Mouse (Mus musculus): Measurements from ENCODE around the gene Dnal1. TPM values are rescaled to one million over a fixed set of nuclear protein-coding genes. Genes with fewer than 3 reads are reported as not detected.
A peak's percentile ranks its signal among the peaks of the same experiment; 100 is the strongest.

Dnal1 gene
- polyA plus RNA-seq, 1 experiment = 20.2 TPM

DNA sequence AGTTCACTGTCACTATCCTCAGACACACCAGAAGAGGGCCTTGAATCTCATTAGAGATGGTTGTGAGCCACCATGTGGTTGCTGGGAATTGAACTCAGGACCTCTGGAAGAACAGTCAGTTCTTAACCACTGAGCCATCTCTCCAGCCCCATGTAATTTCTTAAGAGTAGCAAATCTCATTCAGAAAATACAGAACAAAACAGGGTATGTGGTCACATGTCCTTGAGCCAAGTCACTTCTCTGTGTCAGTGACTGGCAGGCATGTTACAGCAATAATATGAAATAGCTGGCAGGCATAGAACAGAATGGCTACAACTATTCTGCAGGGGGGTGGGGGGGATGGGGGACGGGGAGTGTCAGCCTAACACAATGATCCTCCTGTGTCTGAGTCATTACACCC lies 14.1 kb upstream of the Dnal1 start:
- TF ChIP-seq POLR2A (IDR thresholded peaks at IDR 0.05; ENCODE audit: borderline replicate concordance, extremely low read depth, insufficient read depth, insufficient read length, poor library complexity, severe bottlenecking) = no peak
- no peak for TF ChIP-seq CTCF (IDR thresholded peaks at IDR 0.05; ENCODE audit: borderline replicate concordance, extremely low read depth, insufficient read depth, insufficient read length)
- no peak for DNase-seq (ENCODE audit: low read depth)

GRCm38 (mm10) chr12:84100604-84101492 lies 13.3 kb upstream of the Dnal1 start, which contains the start of gene Acot6:
Acot6 (plus strand) TSS chr12:84100654.
- DNase-seq (ENCODE audit: low read depth) = peak; percentile 76

- peak; percentile 8 for DNase-seq (ENCODE audit: low read depth)
- TF ChIP-seq POLR2A (IDR thresholded peaks at IDR 0.05; ENCODE audit: borderline replicate concordance, extremely low read depth, insufficient read depth, insufficient read length, poor library complexity, severe bottlenecking) = no peak
- no peak for TF ChIP-seq CTCF (IDR thresholded peaks at IDR 0.05; ENCODE audit: borderline replicate concordance, extremely low read depth, insufficient read depth, insufficient read length)
These were observed 12.7 kb upstream of the Dnal1 start for GRCm38 (mm10) chr12:84101493-84101845.

- no peak for DNase-seq (ENCODE audit: low read depth)
- TF ChIP-seq CTCF (IDR thresholded peaks at IDR 0.05; ENCODE audit: borderline replicate concordance, extremely low read depth, insufficient read depth, insufficient read length) = no peak
- no peak for TF ChIP-seq POLR2A (IDR thresholded peaks at IDR 0.05; ENCODE audit: borderline replicate concordance, extremely low read depth, insufficient read depth, insufficient read length, poor library complexity, severe bottlenecking)
These were observed 7.2 kb upstream of the Dnal1 start for GRCm38 (mm10) chr12:84107012-84107411.

GRCm38 (mm10) chr12:84107692-84108091 lies 6.5 kb upstream of the Dnal1 start:
- TF ChIP-seq POLR2A (IDR thresholded peaks at IDR 0.05; ENCODE audit: borderline replicate concordance, extremely low read depth, insufficient read depth, insufficient read length, poor library complexity, severe bottlenecking) (no peak), CTCF (IDR thresholded peaks at IDR 0.05; ENCODE audit: borderline replicate concordance, extremely low read depth, insufficient read depth, insufficient read length) (no peak)
- DNase-seq (ENCODE audit: low read depth) = no peak

- TF ChIP-seq POLR2A (IDR thresholded peaks at IDR 0.05; ENCODE audit: borderline replicate concordance, extremely low read depth, insufficient read depth, insufficient read length, poor library complexity, severe bottlenecking) (no peak), CTCF (IDR thresholded peaks at IDR 0.05; ENCODE audit: borderline replicate concordance, extremely low read depth, insufficient read depth, insufficient read length) (no peak)
These were observed 4.2 kb upstream of the Dnal1 start for GRCm38 (mm10) chr12:84109924-84110323.

GRCm38 (mm10) chr12:84110814-84111213 lies 3.4 kb upstream of the Dnal1 start:
- DNase-seq (ENCODE audit: low read depth) = no peak
- TF ChIP-seq POLR2A (IDR thresholded peaks at IDR 0.05; ENCODE audit: borderline replicate concordance, extremely low read depth, insufficient read depth, insufficient read length, poor library complexity, severe bottlenecking) (no peak), CTCF (IDR thresholded peaks at IDR 0.05; ENCODE audit: borderline replicate concordance, extremely low read depth, insufficient read depth, insufficient read length) (no peak)

More at GRCm38 (mm10) chr12:84109924-84110323, 4.2 kb upstream of the Dnal1 start:
- no peak for DNase-seq (ENCODE audit: low read depth)

DNA sequence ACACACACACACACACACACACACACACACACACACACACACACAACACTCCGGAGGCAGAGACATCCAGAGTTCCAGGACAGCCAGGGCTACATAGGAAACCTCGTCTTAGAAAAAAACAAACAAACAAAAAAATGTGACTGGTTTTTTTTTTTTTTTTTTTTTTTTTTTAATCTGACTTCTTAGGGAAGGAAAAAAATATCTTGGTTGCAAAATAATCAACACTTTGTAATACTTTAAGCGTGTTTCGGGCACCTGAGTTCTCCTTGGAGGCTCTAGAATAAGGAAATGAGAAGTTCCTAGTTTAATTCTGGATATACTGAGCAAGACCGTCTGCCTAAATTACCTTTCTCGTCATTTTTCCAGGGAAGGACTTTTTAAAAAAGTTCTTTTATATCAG lies 490 bp upstream of the Dnal1 start:
- TF ChIP-seq POLR2A (IDR thresholded peaks at IDR 0.05; ENCODE audit: borderline replicate concordance, extremely low read depth, insufficient read depth, insufficient read length, poor library complexity, severe bottlenecking) (no peak), CTCF (IDR thresholded peaks at IDR 0.05; ENCODE audit: borderline replicate concordance, extremely low read depth, insufficient read depth, insufficient read length) (no peak)

GRCm38 (mm10) chr12:84119584-84119983 lies 5.4 kb downstream of the Dnal1 start:
- TF ChIP-seq CTCF (IDR thresholded peaks at IDR 0.05; ENCODE audit: borderline replicate concordance, extremely low read depth, insufficient read depth, insufficient read length) (no peak), POLR2A (IDR thresholded peaks at IDR 0.05; ENCODE audit: borderline replicate concordance, extremely low read depth, insufficient read depth, insufficient read length, poor library complexity, severe bottlenecking) (no peak)
- DNase-seq (ENCODE audit: low read depth) = no peak

More for the DNA sequence above, 490 bp upstream of the Dnal1 start:
- DNase-seq (ENCODE audit: low read depth) = no peak

DNA sequence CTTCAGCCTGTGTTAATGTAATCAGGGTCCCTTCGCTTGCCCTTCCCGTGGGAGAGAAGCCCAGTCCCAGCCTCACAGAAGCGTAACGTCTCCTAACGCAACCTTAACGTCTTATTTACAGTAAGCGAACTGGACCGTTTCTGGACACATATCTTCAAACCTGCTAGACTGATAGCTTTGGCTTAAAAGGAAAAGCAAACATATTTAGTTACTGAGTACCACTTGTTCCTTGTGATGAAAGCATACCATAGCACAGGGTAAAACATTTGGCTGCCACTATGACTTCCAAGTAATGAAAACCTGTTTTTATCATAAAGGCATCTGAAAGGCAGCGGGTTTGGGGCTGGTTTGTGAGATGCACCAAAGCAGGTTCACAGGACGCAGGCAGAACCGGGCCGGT lies 11.7 kb downstream of the Dnal1 start:
- no peak for TF ChIP-seq POLR2A (IDR thresholded peaks at IDR 0.05; ENCODE audit: borderline replicate concordance, extremely low read depth, insufficient read depth, insufficient read length, poor library complexity, severe bottlenecking)
- TF ChIP-seq CTCF (IDR thresholded peaks at IDR 0.05; ENCODE audit: borderline replicate concordance, extremely low read depth, insufficient read depth, insufficient read length) = no peak
- no peak for DNase-seq (ENCODE audit: low read depth)

DNA sequence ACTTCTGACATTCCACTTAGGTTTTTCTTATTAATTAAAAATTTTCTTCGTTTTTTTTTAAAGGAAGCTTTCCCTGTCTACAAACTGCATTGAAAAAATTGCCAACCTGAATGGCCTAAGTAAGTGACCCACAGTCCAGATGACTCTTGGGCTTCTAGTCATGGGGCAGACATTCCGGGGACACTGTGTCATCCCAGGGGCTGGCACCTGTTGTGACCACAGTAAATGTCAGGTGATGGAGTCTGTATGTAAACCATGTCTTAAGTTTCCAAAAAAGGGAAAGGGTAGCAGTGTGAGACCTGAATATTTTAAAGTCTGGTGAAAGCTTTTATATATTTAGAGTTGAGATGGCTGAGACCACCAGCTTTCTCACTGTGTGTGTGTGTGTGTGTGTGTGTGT lies 12.7 kb downstream of the Dnal1 start:
- DNase-seq (ENCODE audit: low read depth) = no peak
- TF ChIP-seq CTCF (IDR thresholded peaks at IDR 0.05; ENCODE audit: borderline replicate concordance, extremely low read depth, insufficient read depth, insufficient read length) = no peak
- TF ChIP-seq POLR2A (IDR thresholded peaks at IDR 0.05; ENCODE audit: borderline replicate concordance, extremely low read depth, insufficient read depth, insufficient read length, poor library complexity, severe bottlenecking) = no peak

DNA sequence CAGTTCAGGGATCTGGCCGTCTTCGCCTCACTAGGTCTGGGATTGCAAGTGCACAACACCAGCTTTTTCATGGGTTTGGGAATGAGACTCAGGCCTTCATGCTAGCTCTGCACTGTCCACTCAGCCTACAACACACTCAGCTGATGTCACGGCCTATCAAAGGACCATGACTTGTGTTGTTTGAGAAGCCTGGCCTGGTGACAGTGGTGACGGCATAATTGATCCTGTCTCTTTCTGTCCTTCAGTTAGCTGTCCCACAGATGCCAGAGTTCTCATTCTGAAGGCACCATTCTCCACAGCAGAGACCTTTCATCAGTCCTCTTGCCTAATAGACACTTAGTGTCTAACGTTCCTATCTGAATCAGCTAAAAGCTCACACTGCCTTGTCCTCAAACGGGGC lies 14.4 kb downstream of the Dnal1 start:
- no peak for DNase-seq (ENCODE audit: low read depth)
- no peak for TF ChIP-seq CTCF (IDR thresholded peaks at IDR 0.05; ENCODE audit: borderline replicate concordance, extremely low read depth, insufficient read depth, insufficient read length)
- no peak for TF ChIP-seq POLR2A (IDR thresholded peaks at IDR 0.05; ENCODE audit: borderline replicate concordance, extremely low read depth, insufficient read depth, insufficient read length, poor library complexity, severe bottlenecking)
